Mouse (Mus musculus) MEL (cell line): ENCODE data around the gene Olfr855. TPM values are rescaled to one million over a fixed set of nuclear protein-coding genes. Genes with fewer than 3 reads are reported as not detected.

Source experiments
- DNase-seq: peaks from one replicate; pipeline ENCODE4 v3.0.0; 2011; ENCODE audit warnings: low read depth, low spot score
- H3K27ac ChIP-seq: 2 replicates; pipeline ENCODE4 v1.5.1; 2012; ENCODE audit warnings: low read depth, mild to moderate bottlenecking, control low read depth, low read length, moderate library complexity; ENCODE audit not compliant: control insufficient read depth
- H3K27me3 ChIP-seq, 2 experiments: fragments of 150-350 bp in 1 of 2; sonication (generic) in 1 of 2; 2 replicates each; pipeline ENCODE4 v1.6.1; 2012; ENCODE audit warnings: low read length in 2 of 2, mild to moderate bottlenecking in 2 of 2, improper control_type of control experiment in 1 of 2, moderate library complexity in 1 of 2; ENCODE audit not compliant: insufficient read depth in 2 of 2, control insufficient read depth in 1 of 2
- H3K36me3 ChIP-seq, 2 experiments: 2 replicates each; pipeline ENCODE4 v1.6.1; 2012 to 2014; ENCODE audit warnings: low read length in 2 of 2, improper control_type of control experiment in 1 of 2, inconsistent platforms in 1 of 2, mild to moderate bottlenecking in 1 of 2; ENCODE audit not compliant: insufficient read depth in 2 of 2, control insufficient read depth in 1 of 2
- H3K4me1 ChIP-seq, 2 experiments: fragments of 150-350 bp in 1 of 2; sonication (generic) in 1 of 2; 2 replicates each; pipeline ENCODE4 v1.6.1; 2012; ENCODE audit warnings: low read length in 2 of 2, improper control_type of control experiment in 1 of 2, mild to moderate bottlenecking in 1 of 2; ENCODE audit not compliant: insufficient read depth in 2 of 2, control insufficient read depth in 1 of 2
- H3K4me3 ChIP-seq, 2 experiments: fragments of 150-350 bp in 1 of 2; sonication (generic) in 1 of 2; 2 replicates each; pipeline ENCODE4 v1.5.1; 2012; ENCODE audit warnings: low read depth in 2 of 2, low read length in 2 of 2, mild to moderate bottlenecking in 2 of 2, moderate library complexity in 2 of 2, control low read depth in 1 of 2, improper control_type of control experiment in 1 of 2; ENCODE audit not compliant: control insufficient read depth in 1 of 2, insufficient read depth in 1 of 2
- H3K79me2 ChIP-seq: 2 replicates; pipeline ENCODE4 v1.6.1; 2012; ENCODE audit warnings: mild to moderate bottlenecking, low read length, moderate library complexity; ENCODE audit not compliant: control insufficient read depth, poor library complexity, insufficient read depth
- H3K9ac ChIP-seq: 2 replicates; pipeline ENCODE4 v1.6.1; 2012; ENCODE audit warnings: low read depth, mild to moderate bottlenecking, control low read depth, low read length, moderate library complexity; ENCODE audit not compliant: control insufficient read depth, poor library complexity, severe bottlenecking
- H3K9me3 ChIP-seq: fragments of 150-350 bp; sonication (generic); replicated peaks from 2 replicates; pipeline ENCODE4 v1.6.1; 2012; ENCODE audit warnings: mild to moderate bottlenecking, low read length, improper control_type of control experiment, moderate library complexity; ENCODE audit not compliant: insufficient read depth
- CHD1 ChIP-seq: IDR thresholded peaks from 2 replicates; pipeline ENCODE4 v1.6.1; 2012; ENCODE audit warnings: low read depth, mild to moderate bottlenecking, inconsistent platforms, low read length, improper control_type of control experiment
- ELF1 ChIP-seq: IDR thresholded peaks from 2 replicates; pipeline ENCODE4 v1.6.1; 2014; ENCODE audit warnings: low read depth, mild to moderate bottlenecking, inconsistent platforms, low read length, improper control_type of control experiment, moderate library complexity
- EP300 ChIP-seq, 2 experiments: IDR thresholded peaks; 2 replicates each; pipeline ENCODE4 v1.6.1; 2011; ENCODE audit warnings: improper control_type of control experiment in 2 of 2, low read length in 2 of 2, low read depth in 1 of 2, mild to moderate bottlenecking in 1 of 2
- ETS1 ChIP-seq: IDR thresholded peaks from 2 replicates; pipeline ENCODE4 v1.6.1; 2012; ENCODE audit warnings: low read depth, mild to moderate bottlenecking, inconsistent platforms, low read length, improper control_type of control experiment, moderate library complexity
- GABPA ChIP-seq: IDR thresholded peaks from 2 replicates; pipeline ENCODE4 v1.6.1; 2012; ENCODE audit warnings: low read depth, mild to moderate bottlenecking, inconsistent platforms, low read length, improper control_type of control experiment, moderate library complexity
- GATA1 ChIP-seq: IDR thresholded peaks from 2 replicates; pipeline ENCODE4 v1.6.1; 2011; ENCODE audit warnings: low read depth, low read length, improper control_type of control experiment
- HCFC1 ChIP-seq: IDR thresholded peaks from 2 replicates; pipeline ENCODE4 v1.6.1; 2012; ENCODE audit warnings: low read depth, mild to moderate bottlenecking, inconsistent platforms, low read length, improper control_type of control experiment, moderate library complexity
- MAX ChIP-seq: IDR thresholded peaks from 2 replicates; pipeline ENCODE4 v1.6.1; 2011; ENCODE audit warnings: low read length, improper control_type of control experiment
- MAZ ChIP-seq: IDR thresholded peaks from 2 replicates; pipeline ENCODE4 v1.6.1; 2012; ENCODE audit warnings: low read depth, mild to moderate bottlenecking, inconsistent platforms, low read length, improper control_type of control experiment
- MEF2A ChIP-seq: IDR thresholded peaks from 2 replicates; pipeline ENCODE4 v1.6.1; 2014; ENCODE audit warnings: low read depth, mild to moderate bottlenecking, inconsistent platforms, low read length, improper control_type of control experiment; ENCODE audit not compliant: poor library complexity, insufficient replicate concordance, severe bottlenecking; ENCODE audit errors: extremely low read depth
- MXI1 ChIP-seq: IDR thresholded peaks from 2 replicates; pipeline ENCODE4 v1.6.1; 2011; ENCODE audit warnings: mild to moderate bottlenecking, low read depth, low read length, improper control_type of control experiment
- MYB ChIP-seq: IDR thresholded peaks from 2 replicates; pipeline ENCODE4 v1.6.1; 2011; ENCODE audit warnings: mild to moderate bottlenecking, low read depth, low read length, improper control_type of control experiment
- NELFE ChIP-seq: IDR thresholded peaks from 2 replicates; pipeline ENCODE4 v1.6.1; 2011; ENCODE audit warnings: low read depth, low read length, improper control_type of control experiment
- NRF1 ChIP-seq: IDR thresholded peaks from 2 replicates; pipeline ENCODE4 v1.6.1; 2014; ENCODE audit warnings: low read depth, mild to moderate bottlenecking, inconsistent platforms, low read length, improper control_type of control experiment, moderate library complexity; ENCODE audit not compliant: poor library complexity, insufficient read depth, severe bottlenecking
- RAD21 ChIP-seq: IDR thresholded peaks from 2 replicates; pipeline ENCODE4 v1.6.1; 2011; ENCODE audit warnings: mild to moderate bottlenecking, low read depth, low read length, improper control_type of control experiment
- TAL1 ChIP-seq: IDR thresholded peaks from 2 replicates; pipeline ENCODE4 v1.6.1; 2012; ENCODE audit warnings: mild to moderate bottlenecking, inconsistent platforms, low read length, moderate library complexity, mixed read lengths
- TCF12 ChIP-seq: IDR thresholded peaks from 2 replicates; pipeline ENCODE4 v1.6.1; 2014; ENCODE audit warnings: low read depth, mild to moderate bottlenecking, inconsistent platforms, low read length, improper control_type of control experiment, moderate library complexity
- USF2 ChIP-seq, 2 experiments: IDR thresholded peaks; 2 replicates each; pipeline ENCODE4 v1.6.1; 2011 to 2012; ENCODE audit warnings: improper control_type of control experiment in 2 of 2, low read length in 2 of 2, borderline replicate concordance in 1 of 2, inconsistent platforms in 1 of 2, low read depth in 1 of 2, mild to moderate bottlenecking in 1 of 2; ENCODE audit not compliant: insufficient read depth in 1 of 2
- ZKSCAN1 ChIP-seq: IDR thresholded peaks from 2 replicates; pipeline ENCODE4 v1.6.1; 2012; ENCODE audit warnings: low read depth, mild to moderate bottlenecking, inconsistent platforms, low read length, improper control_type of control experiment, moderate library complexity
- ZMIZ1 ChIP-seq: IDR thresholded peaks from 2 replicates; pipeline ENCODE4 v1.6.1; 2012; ENCODE audit warnings: low read depth, mild to moderate bottlenecking, inconsistent platforms, low read length, improper control_type of control experiment, moderate library complexity
- ZNF384 ChIP-seq: IDR thresholded peaks from 2 replicates; pipeline ENCODE4 v1.6.1; 2012; ENCODE audit warnings: low read depth, mild to moderate bottlenecking, inconsistent platforms, low read length, improper control_type of control experiment
- polyA plus RNA-seq, 2 experiments: library from polyadenylated mRNA; stranded (reverse) in 1 of 2; unstranded in 1 of 2; fragments of >175 nt in 1 of 2; fragments of >200 nt in 1 of 2; gene quantifications; 2 replicates each; pipeline versions ENCODE4 v1.2.1 to v1.2.4; 2012; ENCODE audit warnings: low replicate concordance in 2 of 2, low read depth in 1 of 2; ENCODE audit not compliant: insufficient read length in 2 of 2, insufficient read depth in 1 of 2, missing spikeins in 1 of 2
- total RNA-seq: library from RNA; depleted of rRNA; stranded (reverse); fragments of 300-350 nt; gene quantifications from 2 replicates; pipeline ENCODE4 v1.2.3, GENCODE M21; 2012

Olfr855 gene
- total and polyA plus RNA-seq, 3 experiments: not detected

GRCm38 (mm10) chr9:19567282-19567681, 15.1 kb upstream of the Olfr855 start, which contains the start of gene Olfr854:
Gene Olfr854, minus strand, starts transcription at chr9:19567382.
- H3K4me3 ChIP-seq: no peak within 1 kb of the TSS

GRCm38 (mm10) chr9:19621297-19621696, 38.9 kb downstream of the Olfr855 start:
- peaks cover 11 to 12% of the 10 kb centered on the region in 2 experiments for H3K36me3 ChIP-seq
- H3K9me3 ChIP-seq: no peaks in the 10 kb centered on the region
- no peak overlapping the region for H3K27ac ChIP-seq
- no peak overlapping the region for H3K4me3 ChIP-seq
- TF ChIP-seq CHD1: no peak
- no peak for TF ChIP-seq NELFE
- TF ChIP-seq TCF12: no peak
- no peak for TF ChIP-seq ZMIZ1
- no peak for TF ChIP-seq HCFC1
- no peak for TF ChIP-seq RAD21
- TF ChIP-seq USF2 (IDR thresholded peaks at IDR 0.05; ENCODE audit: borderline replicate concordance in 1 of 2, insufficient read depth in 1 of 2, low read depth in 1 of 2, low read length in 2 of 2): no peak
- TF ChIP-seq, all 39 proteins: peak for 0
- Histone ChIP-seq H3K9ac (no peak overlapping the region), H3K4me1 (peaks cover 0 to 8% of the 10 kb centered on the region in 2 experiments; a peak in 1 of 4 replicates), H3K27me3 (peaks cover 0 to 4% of the 10 kb centered on the region in 2 experiments; a peak in 1 of 4 replicates), H3K79me2 (peaks cover 15% of the 10 kb centered on the region)
- DNase-seq: peak; percentile 32

More at GRCm38 (mm10) chr9:19567282-19567681, 15.1 kb upstream of the Olfr855 start, which contains the start of gene Olfr854:
- no peak within 1 kb of the TSS for H3K27ac ChIP-seq
- no peaks in the 10 kb centered on the region for H3K4me1 ChIP-seq
- H3K36me3 ChIP-seq: no peaks in the 10 kb centered on the region
- no peak within 1 kb of the TSS for H3K9ac ChIP-seq
- no peaks in the 10 kb centered on the region for H3K9me3 ChIP-seq
- no peaks in the 10 kb centered on the region for H3K79me2 ChIP-seq
- no peak for DNase-seq
- no peaks in the 10 kb centered on the region for H3K27me3 ChIP-seq
- TF ChIP-seq ZMIZ1 (no peak), USF2 (IDR thresholded peaks at IDR 0.05; ENCODE audit: borderline replicate concordance in 1 of 2, insufficient read depth in 1 of 2, low read depth in 1 of 2, low read length in 2 of 2) (no peak), MAZ (no peak), NRF1 (no peak)

GRCm38 (mm10) chr9:19621843-19622822, 39.7 kb downstream of the Olfr855 start, which contains the start of gene Zfp317:
Gene Zfp317, plus strand, starts transcription at chr9:19622102.
- peaks cover 13% of the 10 kb centered on the region in 2 experiments for H3K36me3 ChIP-seq
- peaks cover 22% of the 10 kb centered on the region for H3K79me2 ChIP-seq
- H3K27me3 ChIP-seq: peaks cover 0 to 2% of the 10 kb centered on the region in 2 experiments; a peak in 1 of 4 replicates
- H3K4me1 ChIP-seq: peaks cover 0 to 8% of the 10 kb centered on the region in 2 experiments; a peak in 1 of 4 replicates
- H3K27ac ChIP-seq: peak within 1 kb of the TSS; percentile 90
- H3K9ac ChIP-seq: peak within 1 kb of the TSS; percentile 62
- DNase-seq: peak; percentile 100
- H3K4me3 ChIP-seq: peak within 1 kb of the TSS; percentile 57 to 74
- H3K9me3 ChIP-seq: no peaks in the 10 kb centered on the region
- TF ChIP-seq ETS1: peak; percentile 80
- peak; percentile 73 for TF ChIP-seq GATA1
- peak; percentile 100 for TF ChIP-seq MXI1
- no peak for TF ChIP-seq MYB
- TF ChIP-seq ZKSCAN1: no peak
- TF ChIP-seq MAX: peak; percentile 99
- peak; percentile 77; the same call in 1 of the 2 replicates for TF ChIP-seq TCF12
- TF ChIP-seq MEF2A: 0 out of 2 replicates have a peak, but pooled peaks have one; percentile 53
- no peak for TF ChIP-seq GABPA
- TF ChIP-seq NELFE: peak; percentile 99
- TF ChIP-seq ELF1: peak; percentile 99
- no peak for TF ChIP-seq TAL1
- peak in 1 of 2 experiments; percentile 65; a peak in 2 of 4 replicates for TF ChIP-seq EP300 (IDR thresholded peaks at IDR 0.05; ENCODE audit: low read depth in 1 of 2, low read length in 2 of 2)
- TF ChIP-seq ZNF384: no peak
